Mouse (Mus musculus): ENCODE measurements around the gene Hhipl1. TPM values are rescaled to one million over a fixed set of nuclear protein-coding genes. Genes with fewer than 3 reads are reported as not detected.
A peak's percentile ranks its signal among the peaks of the same experiment; 100 is the strongest.

Hhipl1 gene
- 0.82 and 1.0 TPM in 2 replicates for polyA plus RNA-seq (2012; rRNA removed)

- H3K27me3 ChIP-seq (ENCODE audit: control insufficient read depth, insufficient read depth, low read length), result no peaks in the 10 kb centered on the region
Observed at GRCm38 (mm10) chr12:108305812-108306794, at the start of gene Hhipl1. Gene Hhipl1 (plus strand): TSS chr12:108306270.

DNA sequence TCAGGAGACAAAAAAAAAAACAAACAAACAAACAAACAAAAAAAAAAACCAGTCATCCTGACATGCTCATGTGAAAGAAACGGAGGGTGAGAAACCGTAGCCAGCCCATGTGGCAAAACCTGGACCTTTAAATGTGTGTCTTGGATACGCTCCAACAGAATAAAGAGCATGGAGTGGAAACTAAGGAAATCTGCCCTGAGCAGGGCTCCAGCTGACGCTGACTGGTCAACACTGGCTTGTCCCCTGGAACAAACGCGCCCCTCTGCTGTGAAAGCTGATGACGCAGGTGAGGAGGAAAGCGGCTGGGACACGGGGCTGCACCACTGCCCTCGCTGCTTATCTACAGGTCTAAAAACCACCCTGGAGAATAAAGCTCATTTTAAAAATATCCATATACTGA, 49.3 kb upstream of the Hhipl1 start:
- Histone ChIP-seq H3K27ac (ENCODE audit: control insufficient read depth, insufficient read depth, low read depth, low read length) (no peak overlapping the region), H3K36me3 (ENCODE audit: control insufficient read depth, insufficient read depth, low read length) (no peaks in the 10 kb centered on the region), H3K4me1 (ENCODE audit: control insufficient read depth, insufficient read depth, low read length) (peaks cover 3% of the 10 kb centered on the region; the same call in 1 of the 2 replicates), H3K4me3 (ENCODE audit: control insufficient read depth, low read depth, low read length) (no peak overlapping the region), H3K27me3 (ENCODE audit: control insufficient read depth, insufficient read depth, low read length) (no peaks in the 10 kb centered on the region)
- no peak for TF ChIP-seq CTCF (IDR thresholded peaks at IDR 0.05; ENCODE audit: control insufficient read depth, insufficient read depth, insufficient replicate concordance, low read depth, low read length)
- no peak for TF ChIP-seq POLR2A (IDR thresholded peaks at IDR 0.05; ENCODE audit: control insufficient read depth, low read depth, low read length)

More at GRCm38 (mm10) chr12:108305812-108306794, at the start of gene Hhipl1:
- Histone ChIP-seq H3K36me3 (ENCODE audit: control insufficient read depth, insufficient read depth, low read length) (no peaks in the 10 kb centered on the region), H3K4me1 (ENCODE audit: control insufficient read depth, insufficient read depth, low read length) (peaks cover 9% of the 10 kb centered on the region), H3K4me3 (ENCODE audit: control insufficient read depth, low read depth, low read length) (peak within 1 kb of the TSS; percentile 57), H3K27ac (ENCODE audit: control insufficient read depth, insufficient read depth, low read depth, low read length) (no peak within 1 kb of the TSS)
- TF ChIP-seq POLR2A (IDR thresholded peaks at IDR 0.05; ENCODE audit: control insufficient read depth, low read depth, low read length), result no peak
- no peak for TF ChIP-seq CTCF (IDR thresholded peaks at IDR 0.05; ENCODE audit: control insufficient read depth, insufficient read depth, insufficient replicate concordance, low read depth, low read length)

DNA sequence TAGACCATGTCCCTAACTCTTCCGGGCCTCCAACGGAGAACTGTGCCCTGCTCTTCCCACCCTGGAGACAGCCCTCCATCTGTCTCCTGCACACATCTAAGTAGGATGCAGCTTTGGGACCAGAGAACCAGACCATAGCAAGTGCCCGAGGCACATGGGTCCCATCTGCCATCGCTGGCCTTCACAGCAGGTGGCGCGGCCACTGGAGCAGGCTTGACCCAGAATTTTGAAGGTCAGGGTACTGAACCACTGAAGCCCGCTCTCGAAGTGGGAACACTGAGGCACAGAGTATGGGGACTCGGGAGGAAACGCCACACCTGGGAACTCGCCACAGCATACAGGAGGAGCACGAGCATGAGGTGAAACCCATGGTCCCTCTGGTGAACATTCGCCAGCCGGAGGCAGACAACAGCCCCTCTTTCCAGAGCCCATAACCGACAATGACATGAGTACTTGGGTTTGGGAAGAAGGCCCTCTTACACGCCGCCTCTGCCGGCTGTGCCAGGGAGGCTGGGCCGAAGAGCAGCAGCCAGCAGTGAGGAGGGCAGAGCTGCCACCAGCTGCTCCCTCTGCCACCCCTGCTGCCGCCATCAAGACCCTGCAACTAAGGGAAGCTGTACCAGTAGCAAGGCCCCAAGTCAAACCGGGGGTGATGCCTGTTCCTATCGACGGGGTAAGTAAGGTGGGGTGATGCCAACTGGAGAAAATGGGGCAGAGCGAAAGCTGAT, 46.6 kb upstream of the Hhipl1 start:
- Histone ChIP-seq H3K36me3 (ENCODE audit: control insufficient read depth, insufficient read depth, low read length) (no peaks in the 10 kb centered on the region), H3K27me3 (ENCODE audit: control insufficient read depth, insufficient read depth, low read length) (no peaks in the 10 kb centered on the region), H3K27ac (ENCODE audit: control insufficient read depth, insufficient read depth, low read depth, low read length) (no peak overlapping the region), H3K4me1 (ENCODE audit: control insufficient read depth, insufficient read depth, low read length) (peaks cover 2% of the 10 kb centered on the region), H3K4me3 (ENCODE audit: control insufficient read depth, low read depth, low read length) (no peak overlapping the region)
- TF ChIP-seq CTCF (IDR thresholded peaks at IDR 0.05; ENCODE audit: control insufficient read depth, insufficient read depth, insufficient replicate concordance, low read depth, low read length), result no peak
- TF ChIP-seq POLR2A (IDR thresholded peaks at IDR 0.05; ENCODE audit: control insufficient read depth, low read depth, low read length), result no peak

DNA sequence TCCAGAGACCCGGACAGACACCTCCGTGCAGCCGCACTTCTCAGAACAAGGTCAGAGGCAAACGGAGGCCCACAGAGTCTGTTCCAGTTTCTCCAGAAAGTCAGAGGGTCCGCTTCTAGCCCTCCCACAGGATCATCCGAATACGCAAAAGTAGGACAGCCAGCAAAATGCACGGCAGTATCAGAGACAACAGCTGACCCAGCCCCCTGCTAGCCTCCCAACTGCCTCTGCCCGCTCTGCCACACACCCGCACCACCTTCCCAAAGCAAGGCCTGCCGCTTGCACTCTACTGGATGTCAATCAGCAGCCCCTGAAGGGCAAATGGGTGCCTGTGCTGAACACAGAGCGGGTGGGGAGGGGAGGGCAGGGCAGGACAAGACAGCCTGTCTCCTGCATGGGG, 45.1 kb upstream of the Hhipl1 start:
- H3K27me3 ChIP-seq (ENCODE audit: control insufficient read depth, insufficient read depth, low read length), result no peaks in the 10 kb centered on the region
- peaks cover 7% of the 10 kb centered on the region for H3K4me1 ChIP-seq (ENCODE audit: control insufficient read depth, insufficient read depth, low read length)
- H3K4me3 ChIP-seq (ENCODE audit: control insufficient read depth, low read depth, low read length), result no peak overlapping the region
- TF ChIP-seq POLR2A (IDR thresholded peaks at IDR 0.05; ENCODE audit: control insufficient read depth, low read depth, low read length), result no peak
- no peak for TF ChIP-seq CTCF (IDR thresholded peaks at IDR 0.05; ENCODE audit: control insufficient read depth, insufficient read depth, insufficient replicate concordance, low read depth, low read length)
- no peak overlapping the region for H3K27ac ChIP-seq (ENCODE audit: control insufficient read depth, insufficient read depth, low read depth, low read length)
- no peaks in the 10 kb centered on the region for H3K36me3 ChIP-seq (ENCODE audit: control insufficient read depth, insufficient read depth, low read length)

DNA sequence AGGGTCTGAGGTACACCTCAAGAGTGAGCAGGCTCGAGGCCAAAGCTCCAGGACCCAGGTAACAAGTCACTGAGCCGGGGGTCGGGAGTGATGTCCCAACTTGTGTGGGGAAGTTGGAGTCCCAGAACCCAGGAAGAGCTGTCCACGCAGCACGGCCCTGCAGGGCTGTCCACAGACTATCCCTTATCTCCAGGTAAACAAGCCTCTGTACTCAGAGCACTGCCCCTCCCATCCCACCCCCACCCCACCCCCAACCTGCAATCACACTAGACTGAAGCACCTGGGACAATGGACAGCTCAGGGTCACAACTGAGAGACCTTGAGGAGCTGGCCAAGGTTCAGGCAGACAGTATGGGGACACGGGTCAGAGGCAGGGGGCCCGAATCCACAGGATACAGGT, 41.2 kb upstream of the Hhipl1 start:
- TF ChIP-seq POLR2A (IDR thresholded peaks at IDR 0.05; ENCODE audit: control insufficient read depth, low read depth, low read length) (no peak), CTCF (IDR thresholded peaks at IDR 0.05; ENCODE audit: control insufficient read depth, insufficient read depth, insufficient replicate concordance, low read depth, low read length) (no peak)
- Histone ChIP-seq H3K27me3 (ENCODE audit: control insufficient read depth, insufficient read depth, low read length) (no peaks in the 10 kb centered on the region), H3K4me3 (ENCODE audit: control insufficient read depth, low read depth, low read length) (no peak overlapping the region), H3K27ac (ENCODE audit: control insufficient read depth, insufficient read depth, low read depth, low read length) (no peak overlapping the region), H3K36me3 (ENCODE audit: control insufficient read depth, insufficient read depth, low read length) (no peaks in the 10 kb centered on the region), H3K4me1 (ENCODE audit: control insufficient read depth, insufficient read depth, low read length) (peaks cover 16% of the 10 kb centered on the region)

- no peak overlapping the region for H3K4me3 ChIP-seq (ENCODE audit: control insufficient read depth, low read depth, low read length)
- H3K27ac ChIP-seq (ENCODE audit: control insufficient read depth, insufficient read depth, low read depth, low read length), result no peak overlapping the region
- H3K4me1 ChIP-seq (ENCODE audit: control insufficient read depth, insufficient read depth, low read length), result peaks cover 19% of the 10 kb centered on the region
- TF ChIP-seq POLR2A (IDR thresholded peaks at IDR 0.05; ENCODE audit: control insufficient read depth, low read depth, low read length), result no peak
- no peak for TF ChIP-seq CTCF (IDR thresholded peaks at IDR 0.05; ENCODE audit: control insufficient read depth, insufficient read depth, insufficient replicate concordance, low read depth, low read length)
- H3K36me3 ChIP-seq (ENCODE audit: control insufficient read depth, insufficient read depth, low read length), result no peaks in the 10 kb centered on the region
- no peaks in the 10 kb centered on the region for H3K27me3 ChIP-seq (ENCODE audit: control insufficient read depth, insufficient read depth, low read length)
Observed at GRCm38 (mm10) chr12:108265831-108266619, 40.0 kb upstream of the Hhipl1 start.
